Mouse (Mus musculus) cerebellum, adult 2 months (tissue): ENCODE data around the gene Eml6. TPM values are rescaled to one million over a fixed set of nuclear protein-coding genes. Genes with fewer than 3 reads are reported as not detected.
A peak's percentile ranks its signal among the peaks of the same experiment; 100 is the strongest.
"Not testable (repeated sequence)": the region's sequence is repeated elsewhere in the genome, so short reads cannot be mapped to it uniquely, and the experiment has no call there.

ENCODE experiments used
- DNase-seq, 2 experiments: peaks; one replicate each; pipeline ENCODE4 v3.0.0; 2021
- H3K27ac ChIP-seq: fragments of 200-500 bp; 2 replicates; pipeline ENCODE4 v1.5.1; 2012; ENCODE audit warnings: low read length, control low read depth, inconsistent platforms; ENCODE audit not compliant: insufficient read depth
- H3K27me3 ChIP-seq: fragments of 200-500 bp; 2 replicates; pipeline ENCODE4 v1.6.1; 2012; ENCODE audit warnings: inconsistent platforms, mild to moderate bottlenecking, low read length, moderate library complexity; ENCODE audit not compliant: control insufficient read depth, insufficient read depth
- H3K4me1 ChIP-seq: fragments of 200-500 bp; 2 replicates; pipeline ENCODE4 v1.6.1; 2011; ENCODE audit warnings: low read length; ENCODE audit not compliant: control insufficient read depth, insufficient read depth
- H3K4me3 ChIP-seq: fragments of 200-500 bp; replicated peaks from 2 replicates; pipeline ENCODE3; 2011; ENCODE audit warnings: mild to moderate bottlenecking, low read depth, low read length, control low read depth; ENCODE audit not compliant: insufficient read depth
- CTCF ChIP-seq: fragments of 200-500 bp; IDR thresholded peaks from 2 replicates; pipeline ENCODE4 v1.5.1; 2011; ENCODE audit warnings: low read depth, mild to moderate bottlenecking, control low read depth, low read length, moderate library complexity, borderline replicate concordance; ENCODE audit not compliant: insufficient read depth
- POLR2A ChIP-seq: fragments of 200-500 bp; IDR thresholded peaks from 2 replicates; pipeline ENCODE4 v1.6.1; 2011; ENCODE audit warnings: low read length, control low read depth, borderline replicate concordance; ENCODE audit not compliant: insufficient read depth
- WGBS: fragments of 180-500 bp; shearing (Covaris S2); methylation state at CpG from one replicate; pipeline ENCODE4 v1.1.7; 2018; 5-methylcytosine and 5-hydroxymethylcytosine counted together
- polyA plus RNA-seq: library from polyadenylated mRNA; depleted of rRNA; stranded (reverse); fragments of >200 nt; gene quantifications from 2 replicates; pipeline ENCODE4 v1.2.3, GENCODE M21; 2012

Gene Eml6
- polyA plus RNA-seq, 1 experiment: 28.7 TPM

DNA sequence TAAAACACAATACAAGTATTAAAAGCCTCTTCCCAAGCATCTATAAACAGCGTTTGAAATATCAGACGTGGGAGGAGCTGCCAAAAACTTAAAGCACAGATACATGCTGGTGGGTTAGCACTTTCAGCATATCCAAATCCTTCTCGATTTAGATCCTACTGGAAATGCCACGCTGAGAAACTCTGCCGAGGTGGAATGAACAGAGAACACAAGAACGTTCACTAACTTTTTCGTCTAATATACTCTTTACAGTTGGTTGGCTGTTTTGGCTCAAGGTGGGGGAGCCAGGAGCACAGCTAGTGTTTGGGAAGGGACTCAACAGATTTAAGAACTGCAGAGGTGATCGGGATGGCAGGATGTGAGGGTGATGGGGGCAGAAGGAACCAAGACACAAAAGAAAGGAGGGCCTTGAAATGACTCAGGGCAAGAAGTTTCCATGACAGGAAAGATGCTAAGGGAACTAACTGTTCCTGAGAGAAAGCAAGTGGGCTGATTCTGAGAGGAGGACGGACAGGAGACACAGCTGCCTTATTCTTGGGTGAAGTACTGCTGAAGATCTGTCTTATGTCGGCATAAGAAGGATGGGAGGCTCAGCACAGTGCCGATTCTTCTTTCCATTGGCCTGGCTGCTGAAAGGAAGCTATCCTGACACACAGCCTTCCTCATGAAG lies 259.4 kb downstream of the Eml6 start:
- Histone ChIP-seq H3K27ac (no peak overlapping the region), H3K4me1 (peaks cover 14% of the 10 kb centered on the region), H3K4me3 (no peak overlapping the region), H3K27me3 (no peaks in the 10 kb centered on the region)
- TF ChIP-seq POLR2A: no peak
- TF ChIP-seq CTCF: no peak
- DNase-seq: no peak
- WGBS: 88% methylated on average over 11 of the region's 11 CpGs

- Histone ChIP-seq H3K27ac (no peak overlapping the region), H3K4me1 (peaks cover 20% of the 10 kb centered on the region), H3K27me3 (no peaks in the 10 kb centered on the region), H3K4me3 (no peak overlapping the region)
- peak; percentile 60 to 81 for DNase-seq
- no peak for TF ChIP-seq CTCF
- TF ChIP-seq POLR2A: no peak
- 3% methylated on average over 4 of the region's 4 CpGs for WGBS
These were observed 260.8 kb downstream of the Eml6 start for GRCm38 (mm10) chr11:29765063-29765462.

DNA sequence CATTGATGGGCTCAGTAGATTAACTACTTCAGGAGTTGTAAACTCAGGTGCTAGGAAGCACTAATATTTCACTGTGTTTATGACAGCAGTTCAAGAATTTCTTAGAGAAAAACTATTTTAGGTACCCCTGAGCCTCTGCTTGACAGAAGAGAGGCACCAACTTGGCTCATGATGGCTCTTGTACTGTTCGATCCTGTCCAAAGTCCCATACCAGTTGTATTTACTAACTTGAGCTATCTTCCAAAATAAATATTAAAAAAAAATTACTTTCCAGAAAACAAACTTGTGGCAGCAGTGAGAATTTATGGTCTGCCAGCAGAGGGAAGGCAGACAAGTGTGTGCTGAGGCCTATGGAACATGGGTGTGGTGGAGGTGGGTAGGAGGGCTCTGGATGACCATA lies 263.1 kb downstream of the Eml6 start:
- no peak for DNase-seq
- WGBS: 100% methylated on average over 1 of the region's 1 CpGs
- Histone ChIP-seq H3K4me1 (peaks cover 32% of the 10 kb centered on the region), H3K4me3 (no peak overlapping the region), H3K27ac (no peak overlapping the region), H3K27me3 (no peaks in the 10 kb centered on the region)
- no peak for TF ChIP-seq CTCF
- no peak for TF ChIP-seq POLR2A

DNA sequence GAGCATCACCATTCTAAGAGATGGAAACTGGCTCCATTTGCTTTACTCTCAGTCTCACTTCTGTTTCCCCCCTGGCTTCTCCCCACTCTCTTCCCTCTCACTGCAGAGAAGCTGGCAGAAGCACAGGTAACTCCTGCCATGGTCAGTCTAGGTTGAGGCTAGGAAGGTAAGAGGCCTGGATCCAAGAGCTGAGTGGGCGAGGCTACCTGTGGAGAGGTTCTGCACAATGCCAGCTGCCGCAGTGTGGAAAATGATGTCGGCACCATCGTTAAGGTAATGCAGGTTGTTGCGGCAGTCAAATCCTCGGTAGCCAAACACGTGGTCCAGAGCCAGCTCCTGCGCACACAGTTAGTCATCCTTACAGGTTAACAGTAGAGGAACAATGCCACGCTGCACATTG lies 264.4 kb downstream of the Eml6 start:
- peak; percentile 53 to 68 for DNase-seq

GRCm38 (mm10) chr11:29758617-29759016 lies 267.2 kb downstream of the Eml6 start:
- no peak for TF ChIP-seq CTCF
- TF ChIP-seq POLR2A: no peak
- Histone ChIP-seq H3K4me3 (no peak overlapping the region), H3K27me3 (no peaks in the 10 kb centered on the region), H3K4me1 (peaks cover 20% of the 10 kb centered on the region), H3K27ac (no peak overlapping the region)
- 65% methylated on average over 5 of the region's 5 CpGs for WGBS
- no peak for DNase-seq

More for the DNA sequence above, 264.4 kb downstream of the Eml6 start:
- H3K4me3 ChIP-seq: no peak overlapping the region
- no peaks in the 10 kb centered on the region for H3K27me3 ChIP-seq
- 23% methylated on average over 9 of the region's 9 CpGs for WGBS
- H3K4me1 ChIP-seq: peaks cover 32% of the 10 kb centered on the region
- no peak overlapping the region for H3K27ac ChIP-seq
- no peak for TF ChIP-seq POLR2A
- TF ChIP-seq CTCF: no peak

DNA sequence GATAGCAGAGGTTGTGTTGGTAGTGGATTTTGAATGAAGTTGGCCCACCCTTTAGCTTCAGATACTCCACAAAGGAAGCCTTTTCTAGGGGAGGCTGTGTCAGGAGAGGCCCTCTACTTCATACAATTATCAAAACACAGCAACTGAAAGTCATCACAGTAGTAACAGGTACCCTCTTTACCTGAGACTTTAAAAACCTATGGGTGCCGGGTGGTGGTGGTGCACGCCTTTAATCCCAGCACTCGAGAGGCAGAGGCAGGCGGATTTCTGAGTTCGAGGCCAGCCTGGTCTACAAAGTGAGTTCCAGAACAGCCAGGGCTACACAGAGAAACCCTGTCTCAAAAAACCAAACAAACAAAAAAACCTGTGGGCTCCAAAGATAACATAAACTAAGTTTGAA lies 269.8 kb downstream of the Eml6 start:
- not testable (repeated sequence) for H3K27me3 ChIP-seq, H3K27ac ChIP-seq, H3K4me3 ChIP-seq, DNase-seq
- 94% methylated on average over 5 of the region's 5 CpGs for WGBS
- H3K4me1 ChIP-seq: peaks cover 13% of the 10 kb centered on the region

- H3K27ac ChIP-seq: no peak overlapping the region
- H3K4me3 ChIP-seq: no peak overlapping the region
- DNase-seq: no peak
- WGBS: 88% methylated on average over 14 of the region's 14 CpGs
- no peaks in the 10 kb centered on the region for H3K27me3 ChIP-seq
- TF ChIP-seq CTCF: no peak
- TF ChIP-seq POLR2A: no peak
- H3K4me1 ChIP-seq: no peaks in the 10 kb centered on the region
These were observed 273.9 kb downstream of the Eml6 start for GRCm38 (mm10) chr11:29751648-29752611.

DNA sequence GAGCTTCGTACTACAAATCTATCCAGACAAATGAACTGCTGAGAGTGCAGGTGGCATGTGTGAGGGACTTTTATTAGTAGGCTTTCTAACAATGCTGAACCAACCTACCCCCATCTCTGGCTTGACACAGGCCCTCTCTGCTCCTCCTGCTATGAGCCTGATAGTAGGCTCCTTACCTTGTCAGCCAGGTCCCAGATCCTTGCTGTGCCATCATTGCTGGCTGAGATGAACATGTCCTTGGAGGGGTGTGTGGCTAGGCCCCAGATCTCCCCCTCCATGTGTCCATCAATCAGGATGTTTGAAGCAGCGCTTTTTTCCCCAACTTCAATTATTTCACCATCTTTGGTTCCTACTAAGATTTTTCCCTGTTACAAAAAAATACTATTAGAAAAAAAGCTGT lies 274.8 kb downstream of the Eml6 start:
- 91% methylated on average over 2 of the region's 2 CpGs for WGBS
- TF ChIP-seq CTCF (no peak), POLR2A (no peak)
- H3K27ac ChIP-seq: no peak overlapping the region

More for the DNA sequence above, 274.8 kb downstream of the Eml6 start:
- H3K4me3 ChIP-seq: no peak overlapping the region
- H3K4me1 ChIP-seq: no peaks in the 10 kb centered on the region
- DNase-seq: no peak
- no peaks in the 10 kb centered on the region for H3K27me3 ChIP-seq
